Mouse (Mus musculus) hindbrain, embryonic 13.5 days (tissue): Measurements from ENCODE around the gene Mybph. TPM values are rescaled to one million over a fixed set of nuclear protein-coding genes. Genes with fewer than 3 reads are reported as not detected.

Experiments
- ATAC-seq: fragments of 200-750 bp; cut with Nextera tagmentation; 2 replicates; pipeline ENCODE4 v1.8.0; 2017; ENCODE audit warnings: moderate TSS enrichment; ENCODE audit not compliant: low FRiP score
- H3K27ac ChIP-seq: fragments of 300-500 bp; sonication (generic); 2 replicates; pipeline ENCODE4 v1.5.1; 2015; ENCODE audit warnings: inconsistent platforms, mild to moderate bottlenecking, moderate library complexity
- H3K27me3 ChIP-seq: fragments of 300-500 bp; sonication (generic); 2 replicates; pipeline ENCODE4 v1.6.1; 2015; ENCODE audit warnings: mild to moderate bottlenecking, inconsistent platforms
- H3K36me3 ChIP-seq: fragments of 300-500 bp; sonication (generic); 2 replicates; pipeline ENCODE4 v1.6.1; 2015; ENCODE audit warnings: mild to moderate bottlenecking, inconsistent platforms
- H3K4me1 ChIP-seq: fragments of 300-500 bp; sonication (generic); replicated peaks from 2 replicates; pipeline ENCODE4 v1.6.1; 2015; ENCODE audit warnings: inconsistent platforms
- H3K4me2 ChIP-seq: fragments of 300-500 bp; sonication (generic); 2 replicates; pipeline ENCODE4 v1.6.1; 2015; ENCODE audit warnings: inconsistent platforms, mild to moderate bottlenecking, moderate library complexity
- H3K4me3 ChIP-seq: fragments of 300-500 bp; sonication (generic); 2 replicates; pipeline ENCODE4 v1.5.1; 2015; ENCODE audit warnings: mild to moderate bottlenecking, inconsistent platforms
- H3K9ac ChIP-seq: fragments of 300-500 bp; sonication (generic); 2 replicates; pipeline ENCODE4 v1.6.1; 2015; ENCODE audit warnings: mild to moderate bottlenecking, inconsistent platforms
- H3K9me3 ChIP-seq: fragments of 300-500 bp; sonication (generic); 2 replicates; pipeline ENCODE4 v1.6.1; 2016; ENCODE audit warnings: inconsistent platforms
- WGBS: fragments of 180-500 bp; shearing (Covaris S2); methylation state at CpG from one replicate; pipeline ENCODE4 v1.1.7; 2015; 5-methylcytosine and 5-hydroxymethylcytosine counted together
- polyA plus RNA-seq: library from polyadenylated mRNA; unstranded; fragments of >200 nt; fragmentation: Nextera tagmentation; extraction: Ambion mirVana; gene quantifications from 2 replicates; pipeline ENCODE4 v1.2.1, GENCODE M21; 2015

Gene Mybph
- polyA plus RNA-seq, 1 experiment from 2014 or later: 1.9 TPM

DNA sequence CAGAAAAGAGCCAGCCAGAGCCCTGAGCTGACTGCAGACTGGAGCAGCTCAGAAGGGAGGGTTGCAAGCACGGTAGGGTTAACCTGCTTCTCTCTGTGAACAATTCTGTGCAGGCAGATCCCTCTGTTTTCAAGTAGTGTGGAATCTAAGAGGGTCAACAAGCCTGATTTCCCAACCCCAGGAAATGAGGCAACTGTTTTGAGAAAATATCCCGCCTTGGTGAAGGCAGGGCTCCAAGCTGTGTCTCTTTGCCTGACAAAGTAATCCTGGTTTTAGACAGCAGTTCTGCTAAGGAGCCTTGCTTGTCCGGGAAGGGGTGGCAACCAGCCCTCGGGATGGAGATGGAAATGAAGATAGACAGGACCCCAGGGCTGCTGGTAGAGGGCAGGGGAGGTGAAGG is 28.8 kb upstream of the Mybph start:
- 73% methylated on average over 4 of the region's 4 CpGs for WGBS
- Histone ChIP-seq H3K9ac (no peak overlapping the region), H3K27me3 (no peaks in the 10 kb centered on the region), H3K4me1 (no peaks in the 10 kb centered on the region), H3K4me3 (no peak overlapping the region), H3K36me3 (no peaks in the 10 kb centered on the region), H3K4me2 (no peak overlapping the region), H3K9me3 (no peaks in the 10 kb centered on the region), H3K27ac (no peak overlapping the region)
- no peak for ATAC-seq

DNA sequence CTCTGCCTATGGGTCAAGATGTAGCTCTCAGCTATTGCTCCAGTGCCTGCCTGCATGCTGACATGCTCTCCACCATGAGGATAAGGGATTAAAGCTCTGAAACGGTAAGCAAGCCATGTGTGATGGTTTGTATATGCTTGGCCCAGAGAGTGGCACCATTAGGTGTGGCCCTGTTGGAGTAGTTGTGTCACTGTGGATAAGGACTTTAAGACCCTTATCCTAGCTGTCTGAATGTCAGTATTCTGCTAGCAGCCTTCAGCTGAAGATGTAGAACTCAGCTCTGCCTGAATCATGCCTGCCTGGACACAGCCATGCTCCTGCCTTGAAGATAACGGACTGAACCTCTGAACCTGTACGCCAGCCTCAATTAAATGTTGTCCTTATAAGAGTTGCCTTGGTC is 26.7 kb upstream of the Mybph start:
- H3K9ac ChIP-seq: no peak overlapping the region
- WGBS: 92% methylated on average over 3 of the region's 3 CpGs
- no peak overlapping the region for H3K27ac ChIP-seq
- H3K36me3 ChIP-seq: no peaks in the 10 kb centered on the region
- no peak overlapping the region for H3K4me2 ChIP-seq
- no peak overlapping the region for H3K4me3 ChIP-seq
- no peaks in the 10 kb centered on the region for H3K9me3 ChIP-seq
- H3K27me3 ChIP-seq: no peaks in the 10 kb centered on the region
- H3K4me1 ChIP-seq: no peaks in the 10 kb centered on the region
- no peak for ATAC-seq

DNA sequence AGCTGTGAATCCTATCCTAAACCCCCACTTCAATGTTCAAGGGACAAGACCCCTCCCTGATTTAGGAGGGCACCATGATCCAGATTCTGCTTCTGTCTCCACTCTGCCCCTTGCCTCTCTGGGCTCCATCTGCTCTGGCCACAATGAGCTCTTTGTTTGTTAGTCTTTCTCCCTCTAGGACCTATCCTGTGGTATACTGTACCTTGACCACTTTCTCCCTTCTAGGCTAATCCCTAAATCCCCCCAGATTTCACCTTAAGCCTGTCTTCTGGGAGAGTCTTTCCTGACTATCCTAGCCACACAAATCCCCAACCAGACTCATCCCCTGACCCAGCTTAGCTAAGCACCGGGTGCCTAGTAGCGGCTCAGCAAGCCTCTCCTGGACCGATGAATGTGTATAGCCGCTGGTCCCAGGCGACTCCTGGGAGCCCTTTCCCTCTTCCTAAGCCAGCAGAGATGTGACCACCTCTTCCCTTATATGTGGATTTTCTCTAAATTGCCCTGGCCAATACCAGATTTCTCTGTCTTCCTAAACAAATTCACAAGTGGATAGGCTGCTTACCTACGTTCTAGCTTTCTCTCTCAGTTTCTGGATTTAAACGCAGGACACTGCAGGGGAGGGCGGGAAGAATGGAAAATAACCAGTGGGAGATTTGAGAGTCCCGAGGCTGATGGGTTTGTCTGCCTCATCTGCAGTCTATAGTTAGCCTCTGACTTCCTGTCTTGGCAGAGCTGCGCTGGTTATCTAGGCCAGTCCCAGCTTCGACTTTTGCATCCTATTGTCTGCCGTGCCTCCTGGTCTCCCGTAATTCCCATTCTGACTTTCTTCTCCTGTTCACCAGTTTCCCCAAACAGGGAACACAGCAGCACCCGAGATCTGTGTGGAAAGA is 25.6 kb upstream of the Mybph start:
- WGBS: 61% methylated on average over 14 of the region's 14 CpGs
- Histone ChIP-seq H3K4me1 (no peaks in the 10 kb centered on the region), H3K27ac (no peak overlapping the region), H3K4me2 (no peak overlapping the region), H3K9ac (no peak overlapping the region), H3K36me3 (no peaks in the 10 kb centered on the region), H3K4me3 (no peak overlapping the region), H3K9me3 (no peaks in the 10 kb centered on the region), H3K27me3 (no peaks in the 10 kb centered on the region)
- no peak for ATAC-seq

DNA sequence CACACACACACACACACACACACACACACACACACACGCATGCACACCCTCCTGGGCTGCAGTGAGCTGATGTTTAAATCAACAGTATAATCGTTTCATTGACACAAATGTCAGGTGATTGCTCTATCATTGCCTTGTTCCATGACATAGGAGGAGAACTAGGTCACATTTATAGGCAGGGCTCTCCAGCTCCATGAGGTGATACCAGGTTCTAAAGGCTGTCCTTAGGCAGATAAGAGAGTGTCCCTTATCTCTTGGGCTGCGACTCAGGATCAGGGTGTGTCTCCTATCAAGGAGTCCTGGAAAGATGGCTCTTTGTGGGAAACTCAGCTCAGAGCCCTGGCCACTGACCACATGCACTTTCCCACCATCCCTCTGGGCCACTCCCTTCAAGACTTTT is 24.7 kb upstream of the Mybph start:
- H3K4me2 ChIP-seq: no peak overlapping the region
- H3K9ac ChIP-seq: no peak overlapping the region
- H3K9me3 ChIP-seq: no peaks in the 10 kb centered on the region
- H3K4me3 ChIP-seq: no peak overlapping the region
- ATAC-seq: no peak
- H3K27me3 ChIP-seq: no peaks in the 10 kb centered on the region
- WGBS: 77% methylated on average over 3 of the region's 3 CpGs
- H3K4me1 ChIP-seq: no peaks in the 10 kb centered on the region
- no peaks in the 10 kb centered on the region for H3K36me3 ChIP-seq
- no peak overlapping the region for H3K27ac ChIP-seq

DNA sequence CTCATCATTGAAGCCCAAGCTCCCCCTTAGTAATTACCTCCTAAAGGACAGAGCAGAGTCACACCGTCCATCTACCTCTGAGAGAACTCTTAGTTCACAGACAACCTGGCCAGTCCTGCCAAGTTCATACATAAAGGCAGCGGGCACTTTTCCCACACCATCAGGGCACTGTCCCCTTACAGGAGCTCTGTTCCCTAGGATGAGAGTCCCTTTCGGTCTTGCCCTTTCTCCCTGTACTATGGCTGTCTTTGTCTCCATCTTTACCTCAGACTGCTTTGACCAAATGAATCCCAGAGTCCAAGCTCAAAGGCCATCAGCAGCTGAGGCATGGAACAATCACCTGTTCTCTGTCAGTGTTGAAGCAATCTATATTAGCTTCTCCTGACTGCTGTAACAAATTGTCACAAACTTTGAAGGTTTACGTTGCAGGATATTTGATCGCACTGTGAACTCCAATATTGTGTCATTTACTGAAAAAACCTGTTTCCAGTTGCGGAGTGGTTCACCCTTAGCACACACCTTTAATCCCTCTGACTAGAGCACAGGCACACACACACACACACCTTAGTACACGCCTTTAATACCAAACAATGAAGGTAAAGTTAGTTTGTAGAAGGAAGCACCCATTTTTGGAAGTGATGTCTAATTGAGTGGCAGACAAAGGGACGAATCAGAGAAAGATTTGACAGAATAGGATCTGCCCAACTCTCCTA is 24.1 kb upstream of the Mybph start:
- Histone ChIP-seq H3K27me3 (no peaks in the 10 kb centered on the region), H3K9ac (no peak overlapping the region), H3K4me2 (no peak overlapping the region), H3K4me3 (no peak overlapping the region), H3K27ac (no peak overlapping the region), H3K36me3 (no peaks in the 10 kb centered on the region), H3K9me3 (no peaks in the 10 kb centered on the region), H3K4me1 (no peaks in the 10 kb centered on the region)
- ATAC-seq: no peak
- 91% methylated on average over 8 of the region's 8 CpGs for WGBS

DNA sequence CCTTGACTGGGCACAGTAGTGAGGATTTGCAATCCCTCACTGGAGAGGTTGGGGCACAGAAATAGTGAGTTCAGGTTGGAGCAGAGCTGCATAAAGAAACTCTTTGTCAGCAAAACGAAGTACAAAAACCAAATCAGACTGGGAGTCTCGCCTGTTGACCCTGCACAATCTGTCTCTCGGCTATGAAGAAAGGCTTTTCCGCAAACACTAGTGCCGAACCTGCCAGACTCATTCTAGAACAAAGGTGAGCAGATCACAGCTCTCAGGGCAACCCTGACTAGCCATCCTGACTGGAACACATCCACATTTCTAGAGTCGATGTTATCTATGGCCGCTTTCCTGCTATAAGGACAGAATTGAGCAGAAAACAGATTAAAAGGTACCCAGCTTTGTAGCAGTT is 20.2 kb upstream of the Mybph start:
- WGBS: 68% methylated on average over 7 of the region's 7 CpGs
- no peak overlapping the region for H3K4me2 ChIP-seq
- H3K27ac ChIP-seq: no peak overlapping the region
- H3K9ac ChIP-seq: no peak overlapping the region
- no peaks in the 10 kb centered on the region for H3K4me1 ChIP-seq
- H3K27me3 ChIP-seq: no peaks in the 10 kb centered on the region
- no peak overlapping the region for H3K4me3 ChIP-seq
- no peaks in the 10 kb centered on the region for H3K36me3 ChIP-seq
- no peaks in the 10 kb centered on the region for H3K9me3 ChIP-seq
- ATAC-seq: no peak

DNA sequence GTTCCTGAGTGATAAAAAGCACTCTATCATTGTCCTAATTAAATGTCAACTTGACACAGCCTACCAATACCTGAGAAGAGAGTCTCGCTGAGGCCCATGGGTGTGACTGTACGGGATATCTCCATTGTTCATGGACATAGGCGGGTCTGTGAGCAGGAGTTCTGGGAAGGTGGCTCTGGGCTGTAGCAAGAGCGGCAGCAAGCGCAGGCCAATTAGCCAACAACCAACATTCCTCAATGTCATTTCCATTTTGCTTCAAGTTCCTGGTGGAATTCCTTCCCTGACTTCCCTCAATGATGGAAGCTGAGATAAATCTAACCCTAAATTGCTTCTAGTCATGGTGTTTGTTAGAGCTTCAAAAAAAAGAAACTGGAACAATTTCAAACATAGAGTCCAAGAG is 15.3 kb upstream of the Mybph start:
- H3K4me2 ChIP-seq: no peak overlapping the region
- 0 out of 2 replicates have a peak, but pooled peaks cover 2% of the 10 kb centered on the region for H3K4me1 ChIP-seq
- H3K27me3 ChIP-seq: 0 out of 2 replicates have a peak, but pooled peaks cover 4% of the 10 kb centered on the region
- no peak overlapping the region for H3K9ac ChIP-seq
- WGBS: 86% methylated on average over 5 of the region's 5 CpGs
- H3K36me3 ChIP-seq: no peaks in the 10 kb centered on the region
- no peak overlapping the region for H3K4me3 ChIP-seq
- H3K27ac ChIP-seq: no peak overlapping the region
- ATAC-seq: no peak
- no peaks in the 10 kb centered on the region for H3K9me3 ChIP-seq

DNA sequence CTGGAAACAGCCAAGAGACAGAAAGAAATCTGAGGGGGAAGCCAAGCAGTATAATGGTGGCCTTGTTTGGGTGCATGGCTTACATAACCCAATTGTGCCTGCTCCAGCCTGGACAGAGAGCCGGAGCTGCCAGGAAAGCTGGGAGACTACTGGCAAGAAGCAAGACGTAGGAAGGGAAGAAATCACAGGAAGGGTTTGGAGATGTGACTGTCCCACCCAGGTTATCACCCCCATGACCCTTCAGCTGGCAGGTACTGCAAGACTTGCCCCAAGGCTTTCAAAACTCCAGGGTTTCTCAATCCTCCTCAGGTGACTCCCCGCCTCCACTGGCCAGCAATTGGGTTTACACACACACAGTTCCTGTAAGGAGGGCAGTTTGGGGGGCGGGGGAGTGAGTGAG is 11.2 kb upstream of the Mybph start, which contains the start of gene Chil1:
Chil1 (plus strand) TSS at position 152 of the 400 bp plus-strand sequence.
- no peak for ATAC-seq
- no peak within 1 kb of the TSS for H3K4me2 ChIP-seq
- H3K4me1 ChIP-seq: 0 out of 2 replicates have a peak, but pooled peaks cover 2% of the 10 kb centered on the region
- no peaks in the 10 kb centered on the region for H3K9me3 ChIP-seq
- H3K4me3 ChIP-seq: no peak within 1 kb of the TSS
- H3K27ac ChIP-seq: no peak within 1 kb of the TSS
- H3K9ac ChIP-seq: no peak within 1 kb of the TSS
- H3K36me3 ChIP-seq: no peaks in the 10 kb centered on the region
- 0 out of 2 replicates have a peak, but pooled peaks cover 4% of the 10 kb centered on the region for H3K27me3 ChIP-seq
- 54% methylated on average over 4 of the region's 4 CpGs for WGBS

DNA sequence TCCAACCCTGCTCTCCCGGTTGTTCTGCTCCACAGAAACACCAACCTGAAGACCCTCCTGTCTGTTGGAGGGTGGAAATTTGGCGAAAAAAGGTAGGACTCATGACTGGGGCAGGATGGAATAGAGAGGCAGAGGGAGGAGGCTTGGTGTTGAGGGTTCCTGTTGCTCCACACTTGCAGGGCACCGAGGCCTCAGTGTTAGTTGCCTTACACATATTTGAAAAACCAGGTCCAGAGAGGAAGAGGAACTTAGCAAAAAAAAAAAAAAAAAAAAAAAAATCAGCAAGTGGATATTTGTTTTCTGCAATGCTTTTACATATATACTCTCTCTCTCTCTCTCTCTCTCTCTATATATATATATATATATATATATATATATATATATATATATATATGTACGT is 9.2 kb upstream of the Mybph start:
- 85% methylated on average over 4 of the region's 4 CpGs for WGBS
- H3K9ac ChIP-seq: no peak overlapping the region
- 0 out of 2 replicates have a peak, but pooled peaks cover 4% of the 10 kb centered on the region for H3K27me3 ChIP-seq
- H3K36me3 ChIP-seq: no peaks in the 10 kb centered on the region
- H3K4me1 ChIP-seq: peaks cover 18% of the 10 kb centered on the region
- H3K4me2 ChIP-seq: no peak overlapping the region
- no peak overlapping the region for H3K4me3 ChIP-seq
- H3K9me3 ChIP-seq: no peaks in the 10 kb centered on the region
- H3K27ac ChIP-seq: no peak overlapping the region
- ATAC-seq: no peak

DNA sequence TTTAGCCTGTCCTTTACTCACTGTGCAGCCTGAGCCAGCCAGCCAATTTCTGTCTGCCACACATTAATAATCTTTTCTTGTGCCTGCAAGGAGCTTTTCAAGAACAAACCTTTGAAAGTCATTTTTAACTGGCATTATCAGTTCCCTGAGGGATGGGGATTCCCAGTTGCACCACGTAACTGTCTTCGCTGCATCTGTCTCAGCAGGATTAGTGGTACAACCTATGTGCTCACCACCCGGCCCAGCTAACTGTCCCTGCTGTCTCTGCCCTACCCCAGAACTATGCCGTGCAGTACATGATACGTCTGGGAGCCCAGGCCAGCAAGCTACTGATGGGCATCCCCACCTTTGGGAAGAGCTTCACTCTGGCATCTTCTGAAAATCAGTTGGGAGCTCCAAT is 5.0 kb upstream of the Mybph start:
- H3K9me3 ChIP-seq: no peaks in the 10 kb centered on the region
- no peak for ATAC-seq
- 0 out of 2 replicates have a peak, but pooled peaks cover 4% of the 10 kb centered on the region for H3K27me3 ChIP-seq
- peak overlapping the region; percentile 66 for H3K27ac ChIP-seq
- no peak overlapping the region for H3K4me3 ChIP-seq
- no peak overlapping the region for H3K4me2 ChIP-seq
- H3K36me3 ChIP-seq: no peaks in the 10 kb centered on the region
- 65% methylated on average over 5 of the region's 5 CpGs for WGBS
- no peak overlapping the region for H3K9ac ChIP-seq
- H3K4me1 ChIP-seq: peaks cover 24% of the 10 kb centered on the region

DNA sequence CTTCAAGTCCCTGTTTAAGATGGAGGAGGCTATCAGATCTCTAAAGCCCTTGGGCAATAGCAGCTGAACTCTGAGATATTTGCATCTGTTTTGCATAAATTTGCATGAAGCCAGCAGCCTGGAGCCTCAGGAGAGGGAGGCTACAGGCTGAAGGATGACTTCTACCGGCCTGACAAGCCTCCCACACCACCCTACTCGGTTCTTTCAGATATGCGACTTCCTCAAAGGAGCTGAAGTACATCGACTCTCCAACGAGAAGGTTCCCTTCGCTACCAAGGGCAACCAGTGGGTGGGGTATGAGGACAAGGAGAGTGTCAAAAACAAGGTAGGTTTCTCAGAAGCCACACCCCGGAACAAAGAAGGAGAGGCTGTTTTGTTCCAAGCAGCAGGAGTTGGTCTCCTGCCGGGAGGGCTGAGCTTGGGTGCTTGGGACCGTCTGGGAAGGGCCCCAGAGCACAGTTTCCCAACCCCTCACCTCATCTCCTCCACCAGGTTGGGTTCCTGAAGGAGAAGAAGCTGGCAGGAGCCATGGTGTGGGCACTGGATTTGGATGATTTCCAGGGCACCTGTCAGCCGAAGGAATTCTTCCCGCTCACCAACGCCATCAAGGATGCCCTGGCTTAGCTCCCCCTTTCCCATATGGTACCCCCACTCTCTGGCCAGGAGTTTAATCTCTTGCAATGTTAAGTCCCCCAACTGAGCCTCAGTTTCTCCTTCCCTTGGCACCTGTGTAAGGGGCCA is 4.1 kb upstream of the Mybph start:
- Histone ChIP-seq H3K9ac (no peak overlapping the region), H3K4me2 (no peak overlapping the region), H3K9me3 (no peaks in the 10 kb centered on the region), H3K36me3 (no peaks in the 10 kb centered on the region), H3K27ac (peak overlapping the region; percentile 66), H3K4me3 (no peak overlapping the region), H3K27me3 (0 out of 2 replicates have a peak, but pooled peaks cover 4% of the 10 kb centered on the region), H3K4me1 (peaks cover 29% of the 10 kb centered on the region)
- 26% methylated on average over 12 of the region's 12 CpGs for WGBS
- ATAC-seq: peak; percentile 58; the same call in 1 of the 2 replicates

DNA sequence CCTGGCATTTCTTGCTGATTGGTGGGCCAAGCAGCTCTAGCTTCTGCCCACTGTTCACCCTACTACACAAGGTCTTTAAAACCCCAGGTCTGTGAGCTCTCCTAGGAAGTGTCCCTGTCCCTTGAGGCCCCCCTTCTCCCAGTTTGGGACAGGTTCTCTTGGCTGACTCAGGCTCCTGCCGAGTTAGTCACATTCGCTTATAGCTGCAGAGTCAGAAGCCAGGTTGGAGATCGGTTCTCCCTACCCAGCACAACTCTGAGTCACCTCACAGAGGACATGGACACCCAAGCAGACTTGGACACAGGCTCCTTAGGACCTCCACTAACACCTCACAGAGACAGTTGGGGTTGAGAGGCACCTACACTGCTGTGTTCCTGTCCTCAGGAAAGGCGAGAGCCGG is 2.1 kb upstream of the Mybph start:
- no peak for ATAC-seq
- Histone ChIP-seq H3K4me1 (peaks cover 43% of the 10 kb centered on the region), H3K4me3 (no peak overlapping the region), H3K4me2 (no peak overlapping the region), H3K9me3 (no peaks in the 10 kb centered on the region), H3K27ac (no peak overlapping the region), H3K27me3 (0 out of 2 replicates have a peak, but pooled peaks cover 4% of the 10 kb centered on the region), H3K36me3 (no peaks in the 10 kb centered on the region), H3K9ac (no peak overlapping the region)
- 88% methylated on average over 5 of the region's 5 CpGs for WGBS
